Mouse (Mus musculus): ENCODE results near the gene Arntl2. TPM values are rescaled to one million over a fixed set of nuclear protein-coding genes. Genes with fewer than 3 reads are reported as not detected.

The Arntl2 gene
- polyA plus RNA-seq, 1 experiment from 2014 or later = 0.86 TPM

- ATAC-seq (replicated peaks; ENCODE audit: low FRiP score) = no peak
- WGBS = 87% methylated on average over 4 of the region's 4 CpGs
- H3K9ac ChIP-seq (ENCODE audit: low read length) = no peak overlapping the region
- H3K27ac ChIP-seq (ENCODE audit: low read depth, low read length) = no peak overlapping the region
- no peaks in the 10 kb centered on the region for H3K4me1 ChIP-seq (replicated peaks; ENCODE audit: control insufficient read depth, insufficient read depth, low read length)
- no peaks in the 10 kb centered on the region for H3K27me3 ChIP-seq (ENCODE audit: control insufficient read depth, insufficient read depth, low read length)
- no peaks in the 10 kb centered on the region for H3K36me3 ChIP-seq (ENCODE audit: control insufficient read depth, insufficient read depth, low read length)
- no peak overlapping the region for H3K4me2 ChIP-seq (ENCODE audit: low read depth, low read length, severe bottlenecking)
- H3K9me3 ChIP-seq (ENCODE audit: control insufficient read depth, low read length) = no peaks in the 10 kb centered on the region
- DNase-seq (ENCODE audit: low spot score) = no peak
- H3K4me3 ChIP-seq (ENCODE audit: low read depth, low read length) = no peak overlapping the region
Measured at GRCm38 (mm10) chr6:146755679-146756078, 40.2 kb upstream of the Arntl2 start.

DNA sequence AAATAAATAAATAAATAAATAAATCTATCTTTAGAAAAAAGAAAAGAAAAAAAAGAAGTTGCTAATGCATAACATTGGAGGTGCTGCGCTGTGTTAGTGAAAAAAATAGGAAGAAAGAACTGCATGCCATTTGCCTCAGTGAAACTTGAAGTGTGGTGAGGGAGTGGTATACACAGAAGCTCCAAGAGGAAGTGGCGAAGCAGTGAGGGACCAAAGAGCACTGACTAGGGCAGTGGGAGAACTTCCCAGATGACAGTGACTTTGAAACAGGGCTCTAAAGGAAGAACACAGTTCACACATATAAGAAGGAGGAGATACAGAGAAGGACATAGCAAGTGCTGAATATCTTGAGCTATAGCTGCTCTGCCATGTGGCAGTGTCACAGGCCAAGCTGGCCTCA is 36.8 kb upstream of the Arntl2 start:
- Histone ChIP-seq H3K27ac (ENCODE audit: low read depth, low read length) (no peak overlapping the region), H3K9me3 (ENCODE audit: control insufficient read depth, low read length) (no peaks in the 10 kb centered on the region), H3K4me3 (ENCODE audit: low read depth, low read length) (no peak overlapping the region), H3K27me3 (ENCODE audit: control insufficient read depth, insufficient read depth, low read length) (no peaks in the 10 kb centered on the region), H3K36me3 (ENCODE audit: control insufficient read depth, insufficient read depth, low read length) (no peaks in the 10 kb centered on the region), H3K9ac (ENCODE audit: low read length) (no peak overlapping the region), H3K4me1 (replicated peaks; ENCODE audit: control insufficient read depth, insufficient read depth, low read length) (no peaks in the 10 kb centered on the region), H3K4me2 (ENCODE audit: low read depth, low read length, severe bottlenecking) (no peak overlapping the region)
- no peak for ATAC-seq (replicated peaks; ENCODE audit: low FRiP score)
- WGBS = 95% methylated on average over 2 of the region's 2 CpGs
- no peak for DNase-seq (ENCODE audit: low spot score)

DNA sequence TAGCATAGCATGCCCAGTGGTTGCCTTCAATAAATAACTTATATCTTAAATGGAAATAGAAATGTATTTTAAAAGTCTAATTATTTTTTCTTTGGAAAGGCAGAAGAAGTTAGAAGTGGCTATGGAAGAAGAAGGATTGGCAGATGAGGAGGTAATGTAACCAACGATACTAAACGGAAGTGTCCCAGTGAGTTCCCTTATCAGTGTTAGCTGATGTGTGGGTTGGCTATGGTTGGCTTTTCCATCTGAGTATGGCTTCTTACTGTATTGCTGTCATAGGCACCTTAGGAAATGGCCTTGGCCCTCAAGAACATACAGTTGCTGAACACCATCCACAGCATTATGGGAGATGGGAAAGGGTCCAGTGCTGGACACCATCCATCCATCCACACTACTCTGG is 35.8 kb upstream of the Arntl2 start:
- H3K9ac ChIP-seq (ENCODE audit: low read length) = no peak overlapping the region
- WGBS = 97% methylated on average over 2 of the region's 2 CpGs

DNA sequence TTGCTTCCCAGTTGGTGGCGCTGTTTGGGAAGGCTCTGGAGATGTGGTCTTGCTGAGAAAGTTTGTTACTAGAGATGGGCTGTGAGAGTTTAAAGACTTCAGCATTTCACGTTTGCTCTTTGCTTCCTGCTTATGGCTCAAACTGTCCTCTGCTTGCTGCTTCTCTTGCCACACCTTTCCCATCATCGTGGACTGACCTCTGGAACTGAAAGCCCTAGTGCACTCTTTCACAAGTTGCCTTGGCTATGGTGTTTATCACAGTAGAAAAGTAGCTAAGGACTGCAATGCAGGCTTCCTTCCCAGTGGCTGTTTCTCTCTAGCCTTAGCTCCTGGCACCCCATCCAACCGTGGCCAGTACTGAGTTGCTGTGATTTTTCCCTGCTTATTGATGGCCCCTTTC is 35.1 kb upstream of the Arntl2 start:
- H3K4me2 ChIP-seq (ENCODE audit: low read depth, low read length, severe bottlenecking) = no peak overlapping the region
- no peak overlapping the region for H3K4me3 ChIP-seq (ENCODE audit: low read depth, low read length)
- WGBS = 76% methylated on average over 4 of the region's 4 CpGs
- no peaks in the 10 kb centered on the region for H3K9me3 ChIP-seq (ENCODE audit: control insufficient read depth, low read length)
- no peak for ATAC-seq (replicated peaks; ENCODE audit: low FRiP score)
- no peaks in the 10 kb centered on the region for H3K36me3 ChIP-seq (ENCODE audit: control insufficient read depth, insufficient read depth, low read length)
- H3K4me1 ChIP-seq (replicated peaks; ENCODE audit: control insufficient read depth, insufficient read depth, low read length) = no peaks in the 10 kb centered on the region
- no peak overlapping the region for H3K27ac ChIP-seq (ENCODE audit: low read depth, low read length)
- DNase-seq (ENCODE audit: low spot score) = no peak
- H3K9ac ChIP-seq (ENCODE audit: low read length) = no peak overlapping the region
- H3K27me3 ChIP-seq (ENCODE audit: control insufficient read depth, insufficient read depth, low read length) = no peaks in the 10 kb centered on the region

More for the DNA sequence above, 35.8 kb upstream of the Arntl2 start:
- no peak for DNase-seq (ENCODE audit: low spot score)
- Histone ChIP-seq H3K4me3 (ENCODE audit: low read depth, low read length) (no peak overlapping the region), H3K27ac (ENCODE audit: low read depth, low read length) (no peak overlapping the region), H3K4me2 (ENCODE audit: low read depth, low read length, severe bottlenecking) (no peak overlapping the region), H3K9me3 (ENCODE audit: control insufficient read depth, low read length) (no peaks in the 10 kb centered on the region), H3K36me3 (ENCODE audit: control insufficient read depth, insufficient read depth, low read length) (no peaks in the 10 kb centered on the region), H3K27me3 (ENCODE audit: control insufficient read depth, insufficient read depth, low read length) (no peaks in the 10 kb centered on the region), H3K4me1 (replicated peaks; ENCODE audit: control insufficient read depth, insufficient read depth, low read length) (no peaks in the 10 kb centered on the region)
- no peak for ATAC-seq (replicated peaks; ENCODE audit: low FRiP score)

DNA sequence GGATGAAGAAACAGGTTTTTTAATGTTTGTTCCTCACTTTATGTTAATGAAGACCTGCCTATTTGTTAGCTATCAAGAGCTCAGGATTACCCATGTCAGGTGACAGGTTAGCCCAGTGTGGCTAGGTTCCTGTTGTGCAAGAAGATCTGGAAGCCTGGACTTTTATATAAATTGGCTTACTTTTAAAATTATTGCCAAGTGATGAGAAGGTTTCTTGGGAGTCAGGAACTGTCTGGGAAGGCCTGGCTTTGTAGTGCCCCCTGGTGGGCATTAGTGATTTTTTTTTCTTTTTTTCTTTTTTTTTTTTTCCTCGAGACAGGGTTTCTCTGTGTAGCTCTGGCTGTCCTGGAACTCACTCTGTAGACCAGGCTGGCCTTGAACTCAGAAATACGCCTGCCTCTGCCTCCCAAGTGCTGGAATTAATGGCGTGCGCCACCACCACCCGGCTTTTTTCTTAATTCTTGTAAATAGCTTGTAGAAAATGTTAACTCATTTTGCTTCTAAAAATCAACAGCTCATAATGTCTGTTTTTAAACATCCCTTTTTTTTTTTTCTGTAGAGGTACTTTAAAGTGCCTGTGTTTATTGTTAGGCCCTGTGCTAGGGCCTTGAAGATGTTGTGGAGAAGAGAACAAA is 33.5 kb upstream of the Arntl2 start:
- H3K4me3 ChIP-seq (ENCODE audit: low read depth, low read length) = no peak overlapping the region
- 59% methylated on average over 5 of the region's 5 CpGs for WGBS
- DNase-seq (ENCODE audit: low spot score) (no peak), ATAC-seq (replicated peaks; ENCODE audit: low FRiP score) (no peak)
- no peak overlapping the region for H3K9ac ChIP-seq (ENCODE audit: low read length)
- H3K4me1 ChIP-seq (replicated peaks; ENCODE audit: control insufficient read depth, insufficient read depth, low read length) = no peaks in the 10 kb centered on the region
- no peak overlapping the region for H3K27ac ChIP-seq (ENCODE audit: low read depth, low read length)
- no peaks in the 10 kb centered on the region for H3K27me3 ChIP-seq (ENCODE audit: control insufficient read depth, insufficient read depth, low read length)
- H3K4me2 ChIP-seq (ENCODE audit: low read depth, low read length, severe bottlenecking) = no peak overlapping the region
- H3K36me3 ChIP-seq (ENCODE audit: control insufficient read depth, insufficient read depth, low read length) = no peaks in the 10 kb centered on the region
- H3K9me3 ChIP-seq (ENCODE audit: control insufficient read depth, low read length) = no peaks in the 10 kb centered on the region

DNA sequence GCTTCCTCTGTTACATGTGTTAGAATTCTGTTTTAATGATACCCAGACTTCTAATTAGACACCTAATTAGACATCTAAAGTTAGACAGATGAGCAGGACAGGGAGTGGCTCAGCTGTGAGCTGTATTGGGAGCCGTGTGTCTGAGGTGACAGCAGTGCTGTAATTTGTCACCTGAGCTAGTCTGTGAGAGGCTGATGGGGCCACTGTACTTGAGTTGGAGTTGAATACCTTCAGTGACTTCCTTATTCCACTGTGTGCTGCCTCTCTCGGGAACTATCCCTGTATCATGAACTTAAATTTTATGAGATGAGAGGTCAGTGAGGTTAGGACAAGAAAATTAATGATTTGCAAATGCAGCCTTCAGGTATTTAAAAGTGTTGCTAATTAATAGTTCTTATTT is 31.3 kb upstream of the Arntl2 start:
- 69% methylated on average over 2 of the region's 2 CpGs for WGBS
- no peaks in the 10 kb centered on the region for H3K4me1 ChIP-seq (replicated peaks; ENCODE audit: control insufficient read depth, insufficient read depth, low read length)
- no peak overlapping the region for H3K4me3 ChIP-seq (ENCODE audit: low read depth, low read length)
- no peak overlapping the region for H3K9ac ChIP-seq (ENCODE audit: low read length)
- ATAC-seq (replicated peaks; ENCODE audit: low FRiP score) = no peak
- H3K9me3 ChIP-seq (ENCODE audit: control insufficient read depth, low read length) = no peaks in the 10 kb centered on the region
- H3K27ac ChIP-seq (ENCODE audit: low read depth, low read length) = no peak overlapping the region
- no peak for DNase-seq (ENCODE audit: low spot score)
- no peaks in the 10 kb centered on the region for H3K27me3 ChIP-seq (ENCODE audit: control insufficient read depth, insufficient read depth, low read length)
- no peaks in the 10 kb centered on the region for H3K36me3 ChIP-seq (ENCODE audit: control insufficient read depth, insufficient read depth, low read length)
- no peak overlapping the region for H3K4me2 ChIP-seq (ENCODE audit: low read depth, low read length, severe bottlenecking)

DNA sequence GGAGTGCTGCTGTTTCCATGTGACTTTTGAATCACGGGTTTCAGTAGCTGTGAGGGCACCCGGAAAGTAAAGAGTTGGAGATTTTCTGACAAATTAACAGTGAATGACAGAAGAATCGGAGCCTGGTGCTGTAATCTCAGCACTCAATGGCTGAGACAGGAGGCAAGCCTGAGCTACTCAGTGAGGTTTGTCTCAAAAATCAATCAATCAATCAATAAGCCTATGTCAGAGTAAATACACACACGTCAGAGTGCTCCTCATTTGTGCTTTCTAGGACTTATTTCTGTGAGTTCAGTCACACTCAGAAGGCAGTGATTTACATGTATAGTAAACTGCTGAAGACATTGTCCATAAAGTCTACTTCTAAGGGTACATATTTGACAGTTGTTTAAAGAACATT is 30.6 kb upstream of the Arntl2 start:
- no peaks in the 10 kb centered on the region for H3K4me1 ChIP-seq (replicated peaks; ENCODE audit: control insufficient read depth, insufficient read depth, low read length)
- no peak overlapping the region for H3K27ac ChIP-seq (ENCODE audit: low read depth, low read length)
- no peaks in the 10 kb centered on the region for H3K36me3 ChIP-seq (ENCODE audit: control insufficient read depth, insufficient read depth, low read length)
- no peak overlapping the region for H3K9ac ChIP-seq (ENCODE audit: low read length)
- no peak for ATAC-seq (replicated peaks; ENCODE audit: low FRiP score)
- 87% methylated on average over 4 of the region's 4 CpGs for WGBS
- H3K4me3 ChIP-seq (ENCODE audit: low read depth, low read length) = no peak overlapping the region
- no peaks in the 10 kb centered on the region for H3K9me3 ChIP-seq (ENCODE audit: control insufficient read depth, low read length)
- DNase-seq (ENCODE audit: low spot score) = no peak
- no peaks in the 10 kb centered on the region for H3K27me3 ChIP-seq (ENCODE audit: control insufficient read depth, insufficient read depth, low read length)
- H3K4me2 ChIP-seq (ENCODE audit: low read depth, low read length, severe bottlenecking) = no peak overlapping the region

DNA sequence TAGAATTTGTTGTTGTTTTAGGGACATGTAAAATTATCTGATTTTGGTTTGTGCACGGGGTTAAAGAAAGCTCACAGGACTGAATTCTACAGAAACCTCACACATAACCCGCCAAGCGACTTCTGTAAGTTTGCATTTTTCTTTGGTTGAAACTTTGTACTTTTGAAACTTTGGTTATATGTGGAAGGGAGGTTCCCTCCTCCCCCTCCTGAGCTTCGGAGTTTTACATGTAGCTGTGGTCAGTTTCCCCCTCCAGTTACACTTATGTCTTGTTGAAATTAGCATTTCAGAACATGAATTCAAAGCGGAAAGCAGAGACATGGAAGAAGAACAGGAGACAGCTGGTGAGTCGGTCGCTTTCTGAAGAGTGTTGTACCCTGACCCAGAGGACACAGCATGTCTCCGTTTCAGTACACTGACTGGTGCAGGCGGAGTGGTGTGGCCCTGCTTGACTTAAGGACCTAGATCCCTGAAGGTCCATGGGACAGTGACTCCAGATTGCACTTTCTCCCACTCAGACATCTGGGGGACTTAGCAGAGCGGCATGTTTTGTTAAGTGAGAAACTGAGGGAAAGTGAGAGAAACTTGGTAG is 26.9 kb upstream of the Arntl2 start:
- Histone ChIP-seq H3K4me1 (replicated peaks; ENCODE audit: control insufficient read depth, insufficient read depth, low read length) (no peaks in the 10 kb centered on the region), H3K9ac (ENCODE audit: low read length) (no peak overlapping the region), H3K4me3 (ENCODE audit: low read depth, low read length) (no peak overlapping the region), H3K36me3 (ENCODE audit: control insufficient read depth, insufficient read depth, low read length) (no peaks in the 10 kb centered on the region), H3K4me2 (ENCODE audit: low read depth, low read length, severe bottlenecking) (no peak overlapping the region), H3K9me3 (ENCODE audit: control insufficient read depth, low read length) (no peaks in the 10 kb centered on the region), H3K27ac (ENCODE audit: low read depth, low read length) (no peak overlapping the region), H3K27me3 (ENCODE audit: control insufficient read depth, insufficient read depth, low read length) (no peaks in the 10 kb centered on the region)
- DNase-seq (ENCODE audit: low spot score) (no peak), ATAC-seq (replicated peaks; ENCODE audit: low FRiP score) (no peak)
- 91% methylated on average over 10 of the region's 10 CpGs for WGBS
